Mouse (Mus musculus): ENCODE measurements at regions not wholly inside any gene's neighbourhood (a gene's known extent, or its start where the extent isn't known, plus 50 kb on each side); places are given as distances from the start of the nearest gene placed in this dataset.

- DNase-seq (ENCODE audit: low read depth), result no peak
Measured at GRCm38 (mm10) chr9:115683951-115684350, 225.3 kb upstream of the Gadl1 start.

GRCm38 (mm10) chr9:115686605-115687004 lies 222.7 kb upstream of the Gadl1 start:
- peak; percentile 2 for DNase-seq (ENCODE audit: low read depth)

GRCm38 (mm10) chr9:115692837-115693236 lies 216.4 kb upstream of the Gadl1 start:
- DNase-seq (ENCODE audit: low read depth), result no peak

GRCm38 (mm10) chr9:115703791-115704190 lies 205.5 kb upstream of the Gadl1 start:
- DNase-seq (ENCODE audit: low read depth), result no peak

GRCm38 (mm10) chr9:115704249-115704648 lies 205.0 kb upstream of the Gadl1 start:
- DNase-seq (ENCODE audit: low read depth), result peak; percentile 43

GRCm38 (mm10) chr9:115705761-115706160 lies 203.5 kb upstream of the Gadl1 start:
- no peak for DNase-seq (ENCODE audit: low read depth)

- no peak for DNase-seq (ENCODE audit: low read depth)
Measured at GRCm38 (mm10) chr9:115708199-115708934, 200.9 kb upstream of the Gadl1 start.

GRCm38 (mm10) chr9:115710039-115710739 lies 199.1 kb upstream of the Gadl1 start:
- peak; percentile 9 for DNase-seq (ENCODE audit: low read depth)

- DNase-seq (ENCODE audit: low read depth), result no peak
Measured at GRCm38 (mm10) chr9:115720306-115720705, 188.9 kb upstream of the Gadl1 start.

GRCm38 (mm10) chr9:115720841-115721240 lies 188.4 kb upstream of the Gadl1 start:
- no peak for DNase-seq (ENCODE audit: low read depth)

- no peak for DNase-seq (ENCODE audit: low read depth)
Measured at GRCm38 (mm10) chr9:115724063-115724462, 185.2 kb upstream of the Gadl1 start.

GRCm38 (mm10) chr9:115727361-115727760 lies 181.9 kb upstream of the Gadl1 start:
- DNase-seq (ENCODE audit: low read depth), result peak; percentile 5

- no peak for DNase-seq (ENCODE audit: low read depth)
Measured at GRCm38 (mm10) chr9:115731557-115731956, 177.7 kb upstream of the Gadl1 start.

GRCm38 (mm10) chr9:115733104-115733503 lies 176.2 kb upstream of the Gadl1 start:
- no peak for DNase-seq (ENCODE audit: low read depth)

GRCm38 (mm10) chr9:115739984-115740383 lies 169.3 kb upstream of the Gadl1 start:
- DNase-seq (ENCODE audit: low read depth), result no peak

GRCm38 (mm10) chr9:115746436-115746835 lies 162.8 kb upstream of the Gadl1 start:
- DNase-seq (ENCODE audit: low read depth), result no peak

GRCm38 (mm10) chr9:115760496-115760895 lies 148.8 kb upstream of the Gadl1 start:
- DNase-seq (ENCODE audit: low read depth), result no peak

- DNase-seq (ENCODE audit: low read depth), result no peak
Measured at GRCm38 (mm10) chr9:115764136-115764535, 145.1 kb upstream of the Gadl1 start.

- DNase-seq (ENCODE audit: low read depth), result no peak
Measured at GRCm38 (mm10) chr9:115766471-115766870, 142.8 kb upstream of the Gadl1 start.

- no peak for DNase-seq (ENCODE audit: low read depth)
Measured at GRCm38 (mm10) chr9:115775112-115775511, 134.1 kb upstream of the Gadl1 start.

GRCm38 (mm10) chr9:115775858-115776257 lies 133.4 kb upstream of the Gadl1 start:
- no peak for DNase-seq (ENCODE audit: low read depth)

- no peak for DNase-seq (ENCODE audit: low read depth)
Measured at GRCm38 (mm10) chr9:115777097-115777864, 132.0 kb upstream of the Gadl1 start.

- no peak for DNase-seq (ENCODE audit: low read depth)
Measured at GRCm38 (mm10) chr9:115778862-115779261, 130.4 kb upstream of the Gadl1 start.

Measured in NIH3T3 (cell line).